Mouse (Mus musculus) activated CD4-positive, CD25-positive, alpha-beta regulatory T cell (primary cell): ENCODE measurements around the gene Zfp266. TPM values are rescaled to one million over a fixed set of nuclear protein-coding genes. Genes with fewer than 3 reads are reported as not detected.

Experiments
- polyA plus RNA-seq, 2 experiments: library from polyadenylated mRNA; unstranded; fragments of 100-300 nt; shearing (Covaris generic); gene quantifications; one replicate each; pipeline ENCODE4 v1.2.1; 2017

The Zfp266 gene
- 10 to 100 TPM; 23.0 to 32.3 TPM for polyA plus RNA-seq

DNA sequence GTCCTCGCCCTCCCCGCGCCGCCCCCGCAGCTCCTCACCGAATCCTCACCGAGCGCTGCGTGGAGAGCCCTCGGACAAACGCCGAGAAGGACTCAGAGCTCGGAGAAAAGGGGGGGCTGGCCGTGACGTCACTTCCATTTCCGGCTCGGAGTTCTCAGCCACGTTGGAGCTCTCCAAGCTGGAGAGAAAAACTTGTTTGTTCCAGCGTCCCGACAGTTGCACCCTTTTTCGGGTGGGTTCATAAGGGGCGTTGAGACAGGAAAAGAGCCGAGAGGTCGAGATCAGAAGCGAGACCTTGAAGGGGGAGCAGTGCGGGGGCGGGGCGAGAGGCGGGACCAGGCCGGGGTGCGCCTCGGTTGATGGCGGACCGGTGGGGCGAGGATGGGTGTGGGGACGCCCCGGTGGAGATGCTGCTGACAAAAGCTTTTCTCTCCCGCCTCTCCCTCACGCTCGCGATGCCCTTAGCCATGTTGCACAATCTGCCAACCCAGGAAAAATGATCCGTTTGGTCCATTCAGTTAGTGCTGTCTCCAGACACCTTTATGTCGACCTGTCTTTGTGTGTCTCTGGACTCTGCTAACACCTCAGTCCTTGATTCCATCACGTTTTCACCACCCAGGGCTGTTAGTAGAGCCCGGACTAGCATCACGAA is at the start of gene Zfp266:
Gene Zfp266 (minus strand): TSS at position 112 of the 652 bp plus-strand sequence.

DNA sequence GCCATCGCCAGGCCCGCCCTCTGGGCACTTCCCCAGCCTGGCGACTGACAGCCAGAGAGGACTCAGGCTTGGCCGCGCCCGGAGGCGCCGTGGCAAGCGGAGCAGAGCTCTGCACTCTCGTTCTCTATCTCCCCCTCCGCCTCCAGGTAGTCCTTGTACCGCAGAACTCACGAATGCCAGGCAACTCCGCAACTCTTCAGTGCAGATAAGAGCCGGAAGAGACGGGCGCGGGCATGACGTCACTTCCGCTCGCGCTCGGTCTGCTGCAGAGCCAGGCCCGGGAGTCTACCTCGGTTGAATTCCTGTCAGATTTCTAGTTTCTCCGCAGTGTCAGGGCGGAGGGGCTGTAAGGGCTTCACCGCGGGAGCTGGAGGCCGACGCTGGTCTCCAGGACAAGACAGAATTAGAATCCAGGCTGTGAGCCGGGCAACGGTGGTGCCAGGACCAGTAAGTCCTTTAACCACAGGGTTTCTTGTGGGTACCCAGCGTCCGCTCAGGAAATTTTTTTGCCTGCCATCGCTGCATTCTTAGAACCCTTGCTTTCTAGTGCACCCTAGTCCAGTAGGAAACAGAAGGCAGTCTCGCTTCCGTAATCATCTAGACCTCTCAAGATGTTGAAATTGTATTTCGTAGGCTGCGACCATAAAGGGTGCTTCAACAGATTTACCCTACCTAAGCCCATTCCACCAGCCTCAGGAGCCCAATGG is 28.5 kb downstream of the Zfp266 start, which contains the start of gene Zfp426:
Gene Zfp426 (minus strand): TSS at position 220 of the 707 bp plus-strand sequence.

DNA sequence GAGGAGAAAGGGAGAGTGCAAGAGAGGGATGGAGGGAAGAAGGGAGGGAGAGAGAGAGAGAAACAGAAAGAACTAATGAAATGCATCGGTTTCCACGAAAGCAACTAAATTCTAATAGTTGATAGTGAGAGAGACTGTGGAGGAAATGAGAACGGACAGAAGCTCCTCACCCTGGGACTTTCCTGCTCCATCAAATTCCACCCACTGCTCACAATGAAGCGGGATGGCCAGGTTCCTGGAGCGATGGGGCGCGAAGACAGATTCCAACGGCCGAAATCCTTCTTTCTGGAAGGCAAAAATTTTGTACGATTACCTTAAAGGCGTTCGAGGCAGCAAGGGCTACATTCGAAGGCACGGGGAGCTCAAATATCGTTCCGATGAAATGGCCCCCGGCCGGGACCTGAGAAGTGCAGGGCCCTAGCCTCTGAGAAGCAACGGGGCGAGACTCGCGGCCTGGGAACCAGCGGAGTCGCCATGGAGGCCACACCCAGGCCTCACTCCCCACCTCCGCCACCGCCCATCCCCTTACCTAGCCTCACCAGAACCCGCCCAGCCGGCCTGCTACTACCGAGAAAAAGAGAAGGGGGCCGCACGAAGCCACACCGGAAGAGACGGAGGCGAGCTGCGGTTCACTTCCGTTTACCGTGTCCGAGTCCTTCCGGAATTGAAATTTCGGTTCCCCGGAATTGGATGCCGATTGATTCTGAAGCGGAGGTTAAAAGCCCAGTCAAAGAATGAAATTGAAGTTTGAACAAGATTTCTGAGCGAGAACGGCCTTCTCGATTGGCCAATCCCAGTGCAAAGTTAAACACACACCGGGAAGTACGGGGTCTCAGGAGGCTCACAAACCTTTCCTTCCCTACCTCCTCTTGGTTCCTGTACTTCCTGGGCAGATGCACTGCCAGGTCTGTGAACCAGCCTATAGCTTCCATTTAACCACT is 61.6 kb downstream of the Zfp266 start, which contains the start of gene Zfp26:
Gene Zfp26 (minus strand): TSS at position 786 of the 941 bp plus-strand sequence.

Other genes starting within 250 kb of the Zfp266 start
- not detected for gene Olfr39, start 239.1 kb downstream of the Zfp266 start, polyA plus RNA-seq
- gene Olfr873, start 222.9 kb downstream of the Zfp266 start, polyA plus RNA-seq: under 1 TPM in 1 of 2 experiments, not detected in 1; 0.06 TPM
- not detected for gene Olfr18, start 185.3 kb downstream of the Zfp266 start, polyA plus RNA-seq
- 10 to 100 TPM; 20.2 to 26.2 TPM for gene Zfp560, start 136.2 kb downstream of the Zfp266 start, polyA plus RNA-seq
- 10 to 100 TPM; 26.8 to 30.2 TPM for gene Zfp26, start 61.3 kb downstream of the Zfp266 start, polyA plus RNA-seq
- 10 to 100 TPM; 12.7 to 23.8 TPM for gene Zfp426, start 28.7 kb downstream of the Zfp266 start, polyA plus RNA-seq
- 10 to 100 TPM; 10.5 to 10.9 TPM for gene Zfp846, start 59.9 kb upstream of the Zfp266 start, polyA plus RNA-seq
- gene Ubl5, start 121.5 kb upstream of the Zfp266 start, polyA plus RNA-seq: 100 to 1,000 TPM; 410 to 443 TPM
- gene Fbxl12, start 123.3 kb upstream of the Zfp266 start, polyA plus RNA-seq: 10 to 100 TPM; 38.6 to 46.9 TPM
- gene Pin1, start 130.7 kb upstream of the Zfp266 start, polyA plus RNA-seq: 10 to 100 TPM; 23.0 to 28.2 TPM
- under 1 TPM; 0.11 to 0.80 TPM for gene Olfm2, start 224.9 kb upstream of the Zfp266 start, polyA plus RNA-seq